Mouse (Mus musculus) midbrain, embryonic 14.5 days (tissue): ENCODE measurements at regions not wholly inside any gene's neighbourhood (a gene's known extent, or its start where the extent isn't known, plus 50 kb on each side); places are given as distances from the start of the nearest gene placed in this dataset.
A peak's percentile ranks its signal among the peaks of the same experiment; 100 is the strongest.

Experiments
- ATAC-seq: fragments of 200-750 bp; cut with Nextera tagmentation; 2 replicates; pipeline ENCODE4 v1.8.0; 2017; ENCODE audit warnings: moderate number of reproducible peaks, moderate library complexity; ENCODE audit not compliant: low FRiP score, low TSS enrichment
- DNase-seq: peaks from one replicate; pipeline ENCODE4 v3.0.0-alpha.2; 2015
- H3K27ac ChIP-seq: fragments of 300-500 bp; sonication (generic); replicated peaks from 2 replicates; pipeline ENCODE4 v1.5.1; 2014; ENCODE audit warnings: mild to moderate bottlenecking, low read depth, low read length, moderate library complexity
- H3K27me3 ChIP-seq: fragments of 300-500 bp; sonication (generic); 2 replicates; pipeline ENCODE4 v1.6.1; 2014; ENCODE audit warnings: low read length, control low read depth, mixed read lengths; ENCODE audit not compliant: control insufficient read depth, insufficient read depth
- H3K36me3 ChIP-seq: fragments of 300-500 bp; sonication (generic); 2 replicates; pipeline ENCODE4 v1.6.1; 2014; ENCODE audit warnings: low read length, control low read depth; ENCODE audit not compliant: control insufficient read depth, insufficient read depth
- H3K4me1 ChIP-seq: fragments of 300-500 bp; sonication (generic); 2 replicates; pipeline ENCODE4 v1.6.1; 2014; ENCODE audit warnings: mild to moderate bottlenecking, antibody characterized with exemption, low read length, control low read depth; ENCODE audit not compliant: control insufficient read depth, insufficient read depth
- H3K4me2 ChIP-seq: fragments of 300-500 bp; sonication (generic); 2 replicates; pipeline ENCODE4 v1.6.1; 2014; ENCODE audit warnings: mild to moderate bottlenecking, low read length, moderate library complexity
- H3K4me3 ChIP-seq: fragments of 300-500 bp; sonication (generic); replicated peaks from 2 replicates; pipeline ENCODE4 v1.5.1; 2014; ENCODE audit warnings: low read depth, low read length
- H3K9ac ChIP-seq: fragments of 300-500 bp; sonication (generic); replicated peaks from 2 replicates; pipeline ENCODE4 v1.6.1; 2014; ENCODE audit warnings: mild to moderate bottlenecking, low read length, moderate library complexity
- H3K9me3 ChIP-seq: fragments of 300-500 bp; sonication (generic); 2 replicates; pipeline ENCODE4 v1.6.1; 2016; ENCODE audit warnings: low read length, control low read depth, mixed read lengths; ENCODE audit not compliant: control insufficient read depth
- WGBS: fragments of 180-500 bp; shearing (Covaris S2); extraction: QIAGEN DNeasy Blood & Tissue Kit; methylation state at CpG from one replicate; pipeline ENCODE4 v1.1.7; 2014; 5-methylcytosine and 5-hydroxymethylcytosine counted together

DNA sequence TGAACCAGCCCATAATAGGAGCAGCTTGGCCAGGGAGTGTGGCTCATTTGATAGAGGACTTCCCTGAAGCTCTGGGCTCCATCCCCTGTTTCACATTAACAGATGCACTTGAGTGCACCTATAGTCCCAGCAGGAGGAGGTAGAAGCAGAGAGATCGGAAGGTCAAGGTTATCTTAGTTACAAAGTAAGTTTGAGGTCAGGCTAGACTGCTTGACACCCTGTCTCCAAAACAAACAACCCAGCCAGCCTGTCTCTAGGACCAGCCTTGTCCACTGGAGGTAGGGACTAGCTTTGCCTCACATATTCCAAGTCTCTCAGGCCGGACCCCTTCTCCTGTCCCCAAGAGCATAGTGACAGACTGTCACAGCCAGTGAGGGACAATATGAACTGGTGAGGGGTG lies 88.9 kb upstream of the Ptpn1 start:
- no peak for ATAC-seq

DNA sequence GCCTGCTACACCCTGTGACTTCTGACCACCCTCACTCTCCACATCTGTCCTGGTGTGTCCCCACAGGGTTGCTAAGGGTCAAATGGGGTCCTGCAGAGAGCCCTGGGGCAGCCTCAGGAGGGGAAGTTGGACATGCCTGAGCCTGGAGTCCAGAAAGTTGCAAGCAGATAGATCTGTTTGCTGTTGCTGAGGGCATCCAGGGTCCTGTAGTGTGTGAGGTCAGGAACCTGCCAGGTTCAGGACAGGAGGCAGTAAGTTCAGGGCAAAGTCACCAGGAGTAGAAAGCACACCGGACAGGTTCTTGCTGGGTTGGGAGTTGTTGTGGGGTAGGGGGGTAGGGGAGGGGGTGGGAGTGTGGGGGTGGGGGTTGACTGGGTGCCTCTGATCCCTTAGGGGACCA lies 89.4 kb upstream of the Ptpn1 start:
- H3K27ac ChIP-seq, result no peak overlapping the region
- DNase-seq (no peak), ATAC-seq (no peak)
- H3K4me3 ChIP-seq, result no peak overlapping the region
- no peak overlapping the region for H3K4me2 ChIP-seq
- no peaks in the 10 kb centered on the region for H3K27me3 ChIP-seq
- no peaks in the 10 kb centered on the region for H3K36me3 ChIP-seq
- H3K4me1 ChIP-seq, result no peaks in the 10 kb centered on the region
- H3K9ac ChIP-seq, result no peak overlapping the region
- H3K9me3 ChIP-seq, result no peaks in the 10 kb centered on the region
- 54% methylated on average over 1 of the region's 1 CpGs for WGBS

More for the DNA sequence above, 88.9 kb upstream of the Ptpn1 start:
- Histone ChIP-seq H3K36me3 (no peaks in the 10 kb centered on the region), H3K4me3 (no peak overlapping the region), H3K27me3 (no peaks in the 10 kb centered on the region), H3K9ac (no peak overlapping the region), H3K27ac (no peak overlapping the region), H3K4me1 (no peaks in the 10 kb centered on the region), H3K9me3 (no peaks in the 10 kb centered on the region), H3K4me2 (no peak overlapping the region)
- no peak for DNase-seq
- WGBS, result 76% methylated on average over 2 of the region's 2 CpGs

DNA sequence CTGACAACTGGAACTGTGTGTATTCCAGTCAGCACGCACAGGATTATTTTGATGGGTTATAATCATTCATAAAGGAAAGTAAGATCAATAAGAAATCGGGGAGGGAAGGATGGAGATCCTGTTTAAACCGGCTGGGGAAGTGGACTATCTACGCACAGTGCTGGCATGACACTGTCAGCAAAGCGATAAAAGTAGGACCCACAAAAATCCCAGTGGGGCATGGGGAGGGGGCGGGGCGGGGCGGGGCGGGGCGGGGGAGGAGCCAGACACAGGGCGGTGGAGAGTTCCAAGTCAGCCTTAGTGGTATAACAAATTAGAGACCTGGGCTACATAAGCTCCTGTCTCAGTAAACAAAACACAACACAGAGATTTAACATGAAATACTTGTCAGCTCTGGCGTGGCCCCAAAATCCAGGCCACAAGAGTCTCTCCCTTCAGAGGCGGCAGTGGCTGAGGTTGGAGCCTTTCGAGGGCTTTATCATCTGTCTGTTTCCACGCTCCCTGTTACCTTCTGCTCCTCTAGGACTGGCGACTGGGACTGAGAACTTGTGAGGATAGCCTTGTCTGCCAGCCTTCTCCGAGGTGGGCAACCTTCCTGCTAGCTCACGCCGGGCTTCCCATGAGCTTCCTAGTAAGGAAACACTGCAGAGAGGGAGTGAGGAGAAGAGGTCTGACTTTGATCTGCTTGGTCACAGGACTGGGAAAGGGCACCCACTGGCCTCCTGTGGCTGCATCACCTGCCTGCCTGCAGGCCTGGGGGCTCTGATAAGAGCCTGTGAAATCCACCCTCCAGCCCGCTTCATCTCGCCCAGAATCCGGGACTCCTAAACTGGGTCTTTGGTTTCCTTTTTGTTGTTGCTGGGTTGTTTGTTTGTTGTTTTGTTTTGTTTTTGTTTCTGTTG lies 90.3 kb upstream of the Ptpn1 start:
- ATAC-seq (no peak), DNase-seq (no peak)
- WGBS, result 39% methylated on average over 22 of the region's 22 CpGs
- Histone ChIP-seq H3K9me3 (no peaks in the 10 kb centered on the region), H3K4me3 (no peak overlapping the region), H3K4me1 (no peaks in the 10 kb centered on the region), H3K36me3 (no peaks in the 10 kb centered on the region), H3K9ac (no peak overlapping the region), H3K27ac (no peak overlapping the region), H3K27me3 (no peaks in the 10 kb centered on the region), H3K4me2 (no peak overlapping the region)

DNA sequence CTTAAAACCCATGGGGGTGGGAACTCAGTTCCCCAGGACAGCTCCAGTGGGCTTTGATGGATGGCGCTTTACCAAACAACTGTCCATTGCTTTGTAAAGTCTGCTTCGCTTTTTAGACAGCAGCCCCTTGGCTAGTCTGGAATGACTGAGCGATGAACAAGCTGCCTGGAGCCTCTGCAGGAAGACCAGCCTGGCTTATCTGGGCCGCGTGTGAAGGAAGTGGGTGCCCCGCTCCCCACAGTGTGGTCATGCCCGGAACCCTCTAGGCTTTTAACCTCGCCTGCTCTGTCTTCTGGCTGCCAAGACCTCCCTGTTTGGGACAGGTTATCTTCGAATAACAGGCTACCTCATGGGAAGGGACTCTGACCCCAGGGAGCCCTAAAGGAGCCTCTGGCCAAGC lies 91.5 kb upstream of the Ptpn1 start:
- Histone ChIP-seq H3K36me3 (no peaks in the 10 kb centered on the region), H3K4me2 (no peak overlapping the region), H3K27ac (no peak overlapping the region), H3K27me3 (no peaks in the 10 kb centered on the region), H3K9ac (no peak overlapping the region), H3K4me1 (no peaks in the 10 kb centered on the region), H3K9me3 (no peaks in the 10 kb centered on the region), H3K4me3 (no peak overlapping the region)
- no peak for ATAC-seq
- no peak for DNase-seq
- 86% methylated on average over 9 of the region's 9 CpGs for WGBS

DNA sequence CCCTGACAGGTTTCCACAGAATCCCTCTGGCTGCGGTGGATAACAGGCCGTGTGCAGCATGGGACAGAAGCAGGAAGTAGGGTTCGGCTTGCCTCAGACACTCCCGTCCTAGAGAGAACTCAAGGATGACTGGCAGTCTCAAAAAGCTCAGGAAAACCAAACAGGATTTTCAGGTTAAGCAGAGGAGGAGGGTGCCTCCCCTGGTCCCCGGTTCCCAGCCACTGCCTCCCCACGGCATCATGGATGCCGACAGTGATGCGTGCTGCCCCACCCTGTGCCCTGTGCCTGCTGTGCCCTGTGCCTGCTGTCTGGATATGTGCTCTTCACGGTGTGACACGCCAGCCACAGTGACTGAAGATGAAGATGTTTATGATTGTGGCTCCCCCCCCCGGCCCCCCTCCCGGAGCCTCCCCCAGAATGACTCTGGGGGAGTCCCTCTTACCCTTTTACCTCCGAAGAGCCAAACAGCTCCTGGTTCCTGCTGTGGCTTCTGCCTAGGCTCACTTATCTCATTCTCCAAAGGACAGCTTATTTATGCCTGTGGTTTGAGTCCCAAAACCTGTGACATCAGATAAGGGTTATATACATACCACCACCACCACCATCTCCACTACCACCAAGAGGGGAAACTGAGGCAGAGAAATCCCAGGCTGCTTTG lies 92.4 kb upstream of the Ptpn1 start:
- Histone ChIP-seq H3K4me1 (no peaks in the 10 kb centered on the region), H3K27me3 (no peaks in the 10 kb centered on the region), H3K4me2 (no peak overlapping the region), H3K9me3 (no peaks in the 10 kb centered on the region), H3K27ac (no peak overlapping the region), H3K36me3 (no peaks in the 10 kb centered on the region), H3K4me3 (no peak overlapping the region), H3K9ac (no peak overlapping the region)
- 78% methylated on average over 13 of the region's 13 CpGs for WGBS
- ATAC-seq (no peak), DNase-seq (no peak)

DNA sequence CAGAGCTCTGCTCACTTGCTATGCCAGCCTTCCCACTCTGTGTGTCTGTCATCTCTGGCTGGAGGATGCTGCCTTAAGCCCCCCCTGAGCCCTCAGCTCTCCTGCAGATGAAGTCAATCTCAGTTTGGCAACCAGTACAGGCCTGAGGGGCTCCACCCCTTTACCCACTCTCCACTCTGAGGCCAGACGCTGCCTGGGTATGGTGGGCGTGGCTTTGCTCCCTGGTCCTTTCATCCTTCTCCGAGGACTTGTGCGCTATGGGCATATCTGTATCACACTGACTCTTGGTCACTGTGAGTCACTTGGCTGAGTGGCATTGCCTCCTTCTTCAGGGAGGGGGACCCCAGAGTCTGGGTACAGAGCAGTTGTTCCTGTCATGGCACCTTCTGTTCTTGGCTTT lies 94.3 kb upstream of the Ptpn1 start:
- no peak overlapping the region for H3K4me3 ChIP-seq
- H3K9me3 ChIP-seq, result no peaks in the 10 kb centered on the region
- H3K4me2 ChIP-seq, result no peak overlapping the region
- no peak overlapping the region for H3K9ac ChIP-seq
- DNase-seq (no peak), ATAC-seq (no peak)
- H3K27ac ChIP-seq, result no peak overlapping the region
- 50% methylated on average over 4 of the region's 4 CpGs for WGBS
- no peaks in the 10 kb centered on the region for H3K27me3 ChIP-seq
- peaks cover 7% of the 10 kb centered on the region; the same call in 1 of the 2 replicates for H3K4me1 ChIP-seq
- no peaks in the 10 kb centered on the region for H3K36me3 ChIP-seq

DNA sequence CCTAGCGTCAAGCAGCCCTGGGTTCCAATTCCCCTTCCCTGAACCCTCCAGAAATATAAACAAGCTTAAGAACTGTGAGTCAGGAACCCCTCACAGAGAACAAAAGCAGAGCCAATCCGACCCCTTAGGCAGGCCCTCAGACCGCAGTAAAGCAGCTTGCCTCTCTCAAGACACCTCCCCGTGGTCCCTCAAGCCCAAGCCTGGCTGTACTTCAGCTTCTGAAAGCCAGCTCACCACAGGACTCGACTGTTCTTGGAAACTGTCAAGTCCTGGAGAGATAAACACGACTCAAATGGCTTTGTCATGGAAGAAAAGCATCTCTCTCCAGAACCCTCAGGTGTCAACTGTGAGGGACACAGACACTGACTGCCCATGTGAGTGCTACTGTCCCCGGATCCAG lies 95.2 kb upstream of the Ptpn1 start:
- Histone ChIP-seq H3K4me2 (no peak overlapping the region), H3K9ac (no peak overlapping the region), H3K4me1 (peaks cover 7% of the 10 kb centered on the region; the same call in 1 of the 2 replicates), H3K36me3 (no peaks in the 10 kb centered on the region), H3K27ac (no peak overlapping the region), H3K27me3 (no peaks in the 10 kb centered on the region), H3K4me3 (no peak overlapping the region), H3K9me3 (no peaks in the 10 kb centered on the region)
- no peak for ATAC-seq
- DNase-seq, result no peak
- 33% methylated on average over 7 of the region's 7 CpGs for WGBS

DNA sequence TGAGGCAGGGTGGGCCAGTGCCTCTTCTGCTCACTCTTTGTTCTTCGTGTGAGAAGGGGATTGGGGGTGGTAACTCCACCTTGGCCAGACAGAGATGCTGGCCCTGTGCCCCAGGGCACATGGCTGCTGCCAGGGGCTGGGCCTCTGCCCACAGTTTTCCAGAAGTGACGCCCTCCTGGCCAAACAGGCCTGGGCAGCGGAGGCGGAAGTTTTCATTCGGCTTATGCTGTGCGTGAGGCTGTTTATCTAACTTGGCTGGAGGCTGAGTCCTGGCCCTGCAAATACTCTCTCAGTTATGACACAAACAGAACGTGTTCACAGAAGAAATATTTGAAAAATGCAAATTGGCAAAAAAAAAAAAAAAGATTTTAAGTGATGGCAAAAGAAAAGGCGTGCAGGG lies 97.3 kb upstream of the Ptpn1 start:
- Histone ChIP-seq H3K9me3 (no peaks in the 10 kb centered on the region), H3K27me3 (no peaks in the 10 kb centered on the region), H3K27ac (no peak overlapping the region), H3K36me3 (no peaks in the 10 kb centered on the region), H3K4me1 (peaks cover 7% of the 10 kb centered on the region; the same call in 1 of the 2 replicates), H3K9ac (no peak overlapping the region), H3K4me2 (no peak overlapping the region), H3K4me3 (no peak overlapping the region)
- DNase-seq (peak; percentile 31), ATAC-seq (no peak)
- WGBS, result 84% methylated on average over 8 of the region's 8 CpGs
